Mouse (Mus musculus) telencephalon, adult 2 months (tissue): ENCODE results near the gene Kcnab3.
"Not testable (repeated sequence)": the region's sequence is repeated elsewhere in the genome, so short reads cannot be mapped to it uniquely, and the experiment has no call there.

Experiments used
- DNase-seq: peaks from one replicate; pipeline ENCODE4 v3.0.0-alpha.2; 2011; ENCODE audit warnings: low read depth, low spot score

Kcnab3 gene

DNA sequence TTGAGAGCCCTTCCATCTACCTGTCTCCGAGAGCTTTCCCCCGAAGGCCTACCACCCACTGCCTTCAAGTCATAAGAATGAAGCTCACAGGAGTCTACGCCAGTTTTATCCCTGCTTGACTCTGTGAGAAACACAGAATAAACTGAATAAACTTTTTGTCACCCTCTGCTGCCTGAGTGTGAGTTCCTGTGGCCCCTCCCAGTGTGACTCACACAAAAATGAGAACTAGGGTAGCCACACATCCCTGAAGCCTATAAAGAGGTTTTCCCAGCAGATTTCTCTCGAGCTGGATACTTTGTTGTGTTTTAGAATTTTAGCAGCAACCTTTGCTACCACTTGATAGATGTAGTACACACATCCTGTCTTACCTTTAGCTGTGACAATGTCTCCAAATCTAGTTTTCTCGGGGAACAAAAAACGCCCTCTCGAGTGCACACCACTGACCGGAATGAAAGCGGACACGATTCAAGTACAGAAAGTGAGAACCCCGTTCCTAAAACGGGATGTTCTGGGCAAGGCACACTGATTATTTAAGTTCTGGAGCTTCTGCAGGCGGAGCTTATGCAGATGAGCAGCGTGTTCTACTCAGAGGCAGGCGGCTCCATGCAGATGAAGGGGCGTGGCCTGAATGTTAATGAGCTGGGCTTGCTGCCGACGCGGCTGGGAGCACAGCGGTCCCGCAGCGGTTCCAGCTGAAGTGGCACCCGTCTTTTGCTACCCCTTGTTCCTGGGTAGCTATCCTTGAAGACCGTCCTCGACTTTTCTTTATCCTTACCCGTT, at the start of gene Kcnab3:
Gene Kcnab3 (plus strand): TSS at position 631 of the 780 bp plus-strand sequence.
- DNase-seq = peak; percentile 85

DNA sequence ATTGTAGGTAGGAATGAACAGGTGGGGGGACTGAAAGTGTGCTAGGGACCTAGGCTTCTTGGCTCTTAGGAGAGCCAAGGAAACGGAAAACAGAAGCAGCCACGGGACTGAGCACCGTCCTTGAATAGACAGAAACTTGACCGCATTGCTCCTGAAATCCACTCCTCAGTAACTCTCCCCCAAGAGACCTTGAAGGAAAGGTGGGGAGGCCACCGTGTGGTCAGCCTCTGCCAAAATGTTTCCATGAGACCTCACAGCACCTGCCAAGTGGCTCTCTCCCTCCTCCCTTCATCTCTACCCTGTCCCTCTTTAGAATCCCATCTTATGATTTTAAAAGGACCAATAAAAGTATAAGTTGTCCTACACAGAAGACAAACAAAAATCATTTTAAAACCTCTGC, 48.8 kb upstream of the Kcnab3 start:
- no peak for DNase-seq

DNA sequence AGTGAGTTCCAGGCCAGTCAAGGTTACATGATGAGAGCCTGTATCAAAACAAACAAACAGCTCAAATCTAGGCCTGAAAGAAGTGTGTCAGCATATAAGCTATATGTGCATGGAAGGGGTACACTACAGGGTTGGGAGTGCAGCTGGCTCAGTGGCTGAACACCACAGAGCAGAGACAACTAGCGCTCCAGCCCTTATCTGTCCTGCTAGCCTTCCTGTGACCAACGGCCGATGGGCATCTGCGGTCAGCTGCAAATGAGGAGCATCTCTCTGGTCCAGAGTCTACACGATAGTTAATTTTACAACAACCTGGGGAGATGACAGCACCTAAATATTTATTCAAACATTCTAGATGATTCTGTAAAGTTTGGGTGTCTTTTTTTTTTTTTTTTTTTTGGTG, 34.9 kb upstream of the Kcnab3 start:
- DNase-seq = no peak

DNA sequence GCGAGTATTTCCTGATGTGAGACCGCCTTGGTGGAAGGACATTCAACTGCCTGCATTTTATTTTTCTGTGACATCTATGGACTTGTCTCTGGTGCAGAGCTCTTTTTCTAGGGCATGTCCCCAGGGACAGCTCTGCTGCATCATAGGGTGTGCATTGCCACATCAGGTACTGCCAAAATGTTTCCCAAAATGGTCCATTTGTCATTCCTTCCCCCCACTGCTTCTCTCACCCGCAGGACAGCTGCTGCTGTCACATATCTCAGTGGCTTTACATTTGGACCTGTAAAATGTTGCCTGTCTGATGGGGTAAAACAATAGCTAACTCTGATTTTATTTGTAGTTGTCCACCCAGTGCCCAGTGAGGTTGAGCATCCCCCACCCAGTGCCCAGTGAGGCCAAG, 30.8 kb upstream of the Kcnab3 start:
- DNase-seq = peak; percentile 18

DNA sequence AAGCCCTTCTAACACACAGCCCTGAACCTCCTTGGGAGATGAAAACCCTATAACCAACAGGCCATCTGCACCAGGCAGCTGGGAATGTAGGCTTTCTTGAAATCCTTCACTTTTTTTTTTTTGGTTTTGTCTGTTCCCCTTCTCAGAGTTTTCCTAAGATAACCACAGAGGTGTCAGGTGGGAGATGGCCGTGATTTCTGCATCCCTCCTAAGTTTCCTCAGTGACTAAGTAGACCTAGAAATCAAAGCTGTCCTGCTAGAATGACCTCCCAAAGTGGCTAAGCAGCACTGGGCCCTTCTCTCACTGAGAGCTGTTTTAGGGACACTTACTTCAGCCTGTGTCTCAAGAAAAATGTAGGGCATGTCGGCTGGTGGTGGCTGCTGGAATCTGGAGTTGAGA, 28.3 kb upstream of the Kcnab3 start:
- peak; percentile 54 for DNase-seq

DNA sequence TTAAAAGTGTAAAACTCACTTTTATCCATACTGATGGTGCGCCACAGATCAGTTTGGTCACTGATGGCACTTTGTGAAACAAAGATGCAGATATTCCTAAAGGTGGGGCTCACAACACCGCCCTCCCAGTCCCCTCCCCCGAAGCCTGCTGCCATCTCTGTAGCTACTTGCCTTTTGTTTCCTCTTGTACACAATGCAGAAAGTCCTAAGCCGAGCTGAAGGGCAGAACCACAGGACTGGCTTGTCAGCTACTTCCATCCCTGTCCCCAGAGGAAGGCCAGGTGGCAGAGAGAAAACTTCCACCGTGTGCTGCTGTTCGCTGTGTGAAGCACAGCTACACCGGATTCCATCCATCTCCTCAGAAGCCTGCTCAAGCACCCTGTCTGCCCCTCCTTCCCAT, 27.8 kb upstream of the Kcnab3 start:
- DNase-seq = no peak

DNA sequence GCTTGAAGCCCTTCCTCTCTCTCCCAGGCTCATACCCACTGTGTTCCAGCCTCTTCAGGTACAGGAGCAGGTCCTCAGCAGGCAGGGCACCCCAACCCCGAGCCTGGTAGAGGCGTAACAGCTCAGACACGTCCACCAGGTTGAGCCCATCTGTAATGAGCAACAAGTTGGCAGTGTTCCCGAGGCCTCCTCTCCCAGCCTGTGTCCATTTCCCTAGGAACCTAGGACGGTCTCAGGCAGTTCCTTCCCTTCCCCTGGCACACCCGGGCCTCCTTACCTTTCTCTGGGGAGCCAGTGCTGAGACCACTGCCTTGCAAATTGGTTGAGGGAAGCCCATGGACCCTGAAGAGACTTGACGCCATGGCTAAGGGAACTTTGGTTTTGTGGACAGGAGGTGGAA, 23.2 kb upstream of the Kcnab3 start:
- DNase-seq = no peak

DNA sequence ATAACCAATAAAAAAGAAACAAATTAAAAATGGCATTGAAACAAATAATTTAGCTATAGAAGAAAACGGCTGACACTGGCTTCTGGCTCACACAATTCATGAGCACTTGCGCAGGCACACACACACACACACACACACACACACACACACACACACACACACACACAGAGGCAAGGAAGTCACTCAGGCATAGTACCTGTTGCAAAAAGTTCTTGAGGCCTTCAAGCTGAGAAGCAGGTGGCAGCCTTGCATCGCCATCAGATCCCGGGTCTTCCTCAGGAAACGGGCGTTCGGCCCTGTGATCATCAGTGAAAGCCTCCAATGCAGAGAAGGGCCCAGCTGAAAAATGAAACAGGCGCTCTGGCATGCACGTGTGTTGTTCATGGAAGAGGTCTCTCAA, 20.8 kb upstream of the Kcnab3 start:
- DNase-seq = no peak

DNA sequence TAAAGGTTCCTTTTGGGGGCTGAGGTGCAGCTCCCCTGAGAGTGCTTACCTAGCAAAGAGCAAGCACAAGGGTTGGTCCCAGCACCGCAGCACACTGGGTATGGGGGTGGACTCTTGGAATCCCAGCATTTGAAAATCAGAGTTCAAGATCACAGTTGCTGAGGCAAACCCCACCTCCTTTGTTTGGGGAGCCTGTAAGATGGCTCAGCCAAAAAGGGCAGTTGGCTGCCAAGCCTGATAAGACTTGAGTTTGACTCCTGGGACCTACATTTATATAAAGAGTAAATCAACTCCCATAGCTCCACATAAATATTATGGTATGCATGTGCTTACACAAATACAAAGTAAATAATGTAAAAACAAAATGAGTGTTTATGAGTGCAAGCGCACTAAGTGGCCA, 20.0 kb upstream of the Kcnab3 start:
- no peak for DNase-seq

DNA sequence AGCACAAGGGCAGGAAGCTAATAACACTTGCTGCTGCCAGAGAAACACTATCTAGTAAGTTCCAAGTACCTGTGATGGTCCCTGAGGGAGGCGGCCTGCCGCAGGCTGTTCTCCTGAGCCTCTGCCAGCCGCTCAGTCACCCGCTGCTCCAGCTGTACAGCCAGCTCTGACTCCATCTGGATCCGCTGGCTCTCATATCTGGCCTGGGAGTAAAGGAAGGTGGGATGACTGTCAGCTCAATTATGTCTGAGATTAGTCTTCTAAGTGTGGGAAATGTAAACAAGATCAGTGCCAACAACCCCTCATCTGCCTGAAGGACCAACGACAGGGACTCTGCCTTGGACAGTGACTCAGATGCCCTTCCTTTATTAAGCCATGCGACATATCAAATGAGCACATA, 14.8 kb upstream of the Kcnab3 start:
- no peak for DNase-seq

DNA sequence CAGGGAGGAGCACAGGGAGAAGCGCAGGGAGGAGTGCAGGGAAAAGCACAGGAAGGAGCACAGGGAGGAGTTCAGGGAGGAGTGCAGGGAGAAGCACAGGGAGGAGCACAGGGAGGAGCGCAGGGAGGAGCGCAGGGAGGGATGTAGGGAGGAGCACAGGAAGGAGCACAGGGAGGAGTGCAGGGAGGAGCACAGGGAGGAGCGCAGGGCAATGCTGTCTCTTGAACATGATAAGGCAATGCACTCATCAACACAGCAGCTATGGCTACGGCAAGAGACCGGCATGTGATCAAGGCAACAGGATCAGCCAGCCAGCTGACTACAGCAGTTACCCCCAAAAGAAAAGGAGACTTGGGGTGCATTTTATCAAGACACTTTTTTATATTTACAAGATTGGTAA, 9.7 kb upstream of the Kcnab3 start:
- DNase-seq = no peak

DNA sequence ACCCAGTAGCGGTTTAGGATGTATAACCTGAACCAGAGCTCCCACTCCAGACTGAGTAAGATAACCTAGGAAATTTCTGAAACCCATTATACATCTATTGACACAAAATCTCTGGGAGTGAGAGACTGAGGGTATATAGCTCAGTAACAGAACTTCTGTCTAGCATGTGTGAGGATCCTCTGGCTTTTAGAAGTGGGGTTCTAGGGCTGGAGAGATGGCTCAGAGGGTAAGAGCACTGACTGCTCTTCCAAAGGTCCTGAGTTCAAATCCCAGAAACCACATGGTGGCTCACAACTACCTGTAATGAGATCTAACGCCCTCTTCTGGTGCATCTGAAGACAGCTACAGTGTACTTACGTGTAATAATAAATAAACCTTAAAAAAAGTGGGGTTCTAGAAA, 8.1 kb upstream of the Kcnab3 start:
- DNase-seq = not testable (repeated sequence)

DNA sequence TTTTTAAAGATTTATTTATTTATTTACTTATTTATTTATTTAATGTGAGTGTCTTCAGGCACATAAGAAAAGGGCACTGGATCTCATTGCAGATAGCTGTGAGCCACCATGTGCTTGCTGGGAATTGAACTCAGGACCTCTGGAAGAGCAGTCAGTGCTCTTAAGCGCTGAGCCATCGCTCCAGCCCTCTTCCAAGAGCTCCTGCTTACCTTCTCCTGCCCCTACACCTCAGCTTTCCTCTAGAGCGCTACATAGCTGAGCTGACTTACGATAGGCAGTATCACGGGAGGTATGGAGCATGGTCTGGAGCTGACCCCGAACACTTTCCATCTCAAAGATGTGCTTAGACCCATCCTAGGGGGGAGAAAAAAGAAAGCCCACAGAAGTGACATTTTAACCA, 4.5 kb upstream of the Kcnab3 start:
- no peak for DNase-seq

DNA sequence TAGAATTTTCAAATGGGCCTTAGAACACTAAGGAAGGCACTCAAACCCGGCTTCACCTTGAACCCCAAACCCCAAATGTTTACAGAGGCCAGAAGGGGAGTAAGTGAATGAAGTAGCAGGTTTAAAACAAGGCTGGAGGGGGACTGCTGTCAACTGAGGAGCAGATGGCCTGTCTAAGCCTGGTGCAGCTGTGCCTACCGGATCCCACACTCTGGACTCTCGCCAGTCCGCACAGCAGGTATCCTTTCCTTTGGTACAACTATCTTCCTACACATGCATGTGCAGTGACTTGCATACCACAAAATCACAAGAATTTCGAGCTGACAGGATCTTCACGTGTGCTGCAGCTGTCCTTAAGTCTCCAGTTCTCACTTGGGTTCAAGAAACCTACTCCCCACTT, 4.0 kb upstream of the Kcnab3 start:
- DNase-seq = no peak

DNA sequence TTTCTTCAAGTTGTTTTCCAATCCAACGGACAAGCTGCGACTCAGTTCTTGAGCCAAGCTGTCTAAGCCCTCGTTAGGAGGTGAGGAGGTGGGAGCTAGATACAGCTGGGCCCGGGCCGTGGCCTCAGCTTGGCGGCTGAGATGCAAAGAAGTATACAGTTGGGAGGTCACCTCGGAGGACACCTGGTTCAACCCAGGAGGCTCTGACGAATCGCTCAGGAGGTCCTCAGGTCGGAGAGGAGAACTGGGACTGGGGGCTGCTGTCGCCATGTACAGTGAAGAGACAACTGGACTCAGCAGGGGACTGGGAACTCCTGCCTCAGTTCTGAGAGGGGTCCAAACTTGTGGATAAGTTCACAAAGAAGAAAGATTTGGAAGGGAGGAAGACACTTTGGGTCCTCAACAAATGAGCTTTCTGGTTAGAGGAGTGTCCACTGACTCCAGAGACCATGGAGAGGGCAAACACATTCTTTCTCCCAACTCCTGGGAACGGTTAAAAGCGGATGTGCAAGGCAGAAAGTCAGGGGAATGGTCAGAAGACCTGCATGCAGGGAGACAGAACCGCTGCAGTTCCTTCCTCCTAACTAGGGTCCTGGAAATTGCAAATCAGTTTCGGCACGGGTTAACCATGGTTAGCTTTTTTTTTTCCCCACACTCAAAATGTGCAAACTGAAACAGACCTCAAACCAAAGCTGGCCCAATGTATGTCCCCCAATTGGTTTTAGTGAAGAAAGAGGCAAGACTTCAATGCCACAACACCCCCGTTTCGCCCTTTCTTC, 3.2 kb upstream of the Kcnab3 start:
- no peak for DNase-seq

DNA sequence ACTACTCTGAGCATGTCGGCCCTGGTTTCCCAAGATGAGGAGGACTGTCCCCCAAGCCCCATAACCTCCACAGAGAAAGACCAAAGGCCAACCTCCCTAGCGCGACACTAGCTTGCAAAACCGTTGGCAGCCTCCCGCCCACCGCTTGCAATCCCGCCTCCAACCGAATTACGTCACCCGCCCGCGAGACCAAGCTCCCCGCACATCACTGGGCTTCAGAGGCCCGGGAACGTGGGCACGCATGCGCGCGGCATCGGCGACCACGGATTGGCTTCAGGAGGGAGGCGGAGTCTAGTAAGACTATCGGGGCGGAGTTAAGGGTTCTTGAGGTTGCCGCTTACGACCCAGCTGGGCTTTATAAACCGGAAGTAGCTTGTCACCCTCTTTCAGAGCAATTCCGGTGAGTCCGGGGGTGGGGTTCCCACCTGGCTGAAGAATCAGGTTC, 2.4 kb upstream of the Kcnab3 start, which contains the start of the genes Cntrob and Trappc1:
Gene Cntrob (minus strand): TSS at position 109 of the 445 bp plus-strand sequence.
Gene Trappc1 (plus strand): TSS at position 314 of the 445 bp plus-strand sequence.
- DNase-seq = peak; percentile 99

DNA sequence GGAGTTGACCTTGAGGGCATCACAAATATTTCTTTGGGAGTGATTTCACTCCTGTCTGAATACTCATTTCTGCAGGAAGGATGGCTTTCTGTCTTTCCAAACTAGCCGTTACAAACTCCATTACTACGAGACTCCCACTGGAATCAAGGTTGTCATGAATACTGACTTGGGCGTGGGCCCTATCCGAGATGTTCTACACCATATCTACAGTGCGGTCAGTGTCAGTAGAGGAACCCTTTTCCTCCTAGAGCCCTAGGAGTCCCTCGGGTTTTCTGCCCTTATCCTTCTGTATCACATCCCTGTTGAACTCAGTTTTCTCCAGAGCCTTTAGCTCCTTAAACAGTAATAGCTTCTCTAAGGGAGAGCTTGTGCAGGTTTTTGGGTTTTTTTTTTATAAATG, 1.3 kb upstream of the Kcnab3 start:
- no peak for DNase-seq

DNA sequence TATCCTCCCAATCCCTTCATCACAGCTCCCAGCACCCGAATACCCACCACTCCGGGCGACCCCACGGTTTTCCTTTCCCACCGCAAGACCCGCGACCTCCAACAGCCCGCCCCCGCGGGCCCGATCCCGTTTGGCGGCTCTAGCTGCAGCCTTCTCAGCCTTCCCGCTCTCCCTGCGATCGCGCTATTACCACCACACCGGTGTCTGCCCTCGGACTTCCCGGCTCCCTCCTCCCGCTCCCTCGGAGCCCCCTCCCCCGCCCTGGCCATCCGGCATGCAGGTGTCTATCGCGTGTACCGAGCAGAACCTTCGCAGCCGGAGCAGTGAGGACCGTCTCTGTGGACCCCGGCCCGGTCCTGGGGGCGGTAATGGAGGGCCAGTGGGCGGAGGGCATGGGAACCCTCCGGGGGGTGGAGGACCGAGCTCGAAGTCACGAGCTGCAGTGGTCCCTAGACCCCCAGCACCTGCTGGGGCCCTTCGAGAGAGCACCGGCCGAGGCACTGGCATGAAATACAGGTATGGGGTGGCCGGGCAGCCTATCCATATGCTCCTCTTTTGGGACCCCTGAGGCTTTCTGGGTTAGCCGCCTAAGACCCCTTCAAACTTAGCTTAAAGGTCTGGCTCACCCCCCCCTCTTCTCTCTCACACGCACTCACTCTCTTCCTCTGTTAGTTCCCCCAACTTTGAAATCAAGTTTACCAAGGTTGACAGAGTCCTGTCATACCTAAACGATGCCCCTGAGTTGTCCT, 524 bp downstream of the Kcnab3 start:
- DNase-seq = no peak

DNA sequence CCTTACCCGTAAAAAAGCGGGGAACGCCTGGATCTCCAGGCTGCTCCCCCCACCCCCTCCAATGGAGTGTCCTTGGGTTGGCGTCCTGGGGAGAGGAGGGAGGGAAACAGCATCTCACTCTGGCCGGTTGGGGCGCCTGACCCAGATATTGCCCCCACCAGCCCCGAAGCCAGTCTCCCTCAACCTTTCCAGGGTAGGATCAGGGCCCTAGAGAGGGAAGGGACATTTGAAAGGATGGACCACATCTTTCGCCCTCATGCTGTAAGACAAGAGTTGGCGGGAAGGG, 1.0 kb downstream of the Kcnab3 start:
- no peak for DNase-seq

DNA sequence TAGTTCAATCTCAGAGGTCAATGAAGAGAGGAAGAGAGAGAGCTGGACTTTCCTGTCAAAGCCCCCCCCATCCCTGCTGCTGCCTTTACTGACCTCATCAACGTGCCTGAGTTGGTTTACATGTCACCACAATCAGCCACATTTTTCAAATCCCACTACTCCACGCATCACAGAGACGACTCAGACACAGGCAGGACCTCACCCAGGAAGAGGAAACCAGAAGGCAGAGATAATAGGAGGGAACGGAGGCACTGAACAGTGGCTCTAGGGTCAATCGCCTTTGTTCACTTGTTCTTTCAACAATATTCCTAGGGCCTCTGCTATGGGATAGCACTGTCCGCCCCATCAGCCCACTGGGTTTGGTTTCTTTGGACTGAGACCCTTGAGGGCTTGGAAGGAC, 1.6 kb downstream of the Kcnab3 start:
- no peak for DNase-seq

DNA sequence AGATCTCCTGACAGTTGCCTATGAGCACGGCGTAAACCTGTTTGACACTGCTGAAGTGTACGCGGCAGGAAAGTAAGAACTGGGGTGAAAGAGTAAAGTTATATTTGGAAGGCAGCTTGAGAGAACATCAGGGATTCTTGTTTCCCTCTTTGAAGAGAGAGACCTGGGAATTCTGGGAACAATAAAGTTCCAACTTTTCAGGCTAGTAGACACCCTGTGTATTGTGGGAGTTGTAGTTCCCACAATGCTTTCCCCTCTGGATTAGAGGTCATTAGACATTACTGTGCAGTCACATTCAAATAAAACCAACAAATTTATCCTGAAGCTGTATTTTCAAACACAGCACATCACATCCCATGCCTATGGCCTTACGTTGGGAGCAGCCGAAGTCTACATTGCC, 2.5 kb downstream of the Kcnab3 start:
- DNase-seq = no peak

DNA sequence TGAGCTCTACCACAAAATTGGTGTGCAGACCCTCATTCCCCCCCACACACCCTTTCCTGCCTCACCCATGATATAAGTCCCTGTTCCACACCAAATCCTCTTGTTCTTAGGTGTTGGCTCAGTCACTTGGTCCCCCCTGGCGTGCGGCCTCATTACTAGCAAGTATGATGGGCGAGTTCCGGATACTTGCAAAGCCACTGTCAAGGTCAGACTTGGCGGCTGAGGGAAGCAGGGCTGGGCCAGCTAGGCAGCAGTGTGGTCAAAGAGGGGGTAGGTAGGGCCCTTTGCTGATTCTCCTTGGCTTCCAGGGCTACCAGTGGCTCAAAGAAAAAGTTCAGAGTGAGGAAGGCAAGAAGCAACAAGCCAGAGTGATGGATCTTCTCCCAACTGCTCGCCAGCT, 5.1 kb downstream of the Kcnab3 start:
- no peak for DNase-seq
